Mouse (Mus musculus) MEL (cell line): ENCODE measurements at regions not wholly inside any gene's neighbourhood (a gene's known extent, or its start where the extent isn't known, plus 50 kb on each side); places are given as distances from the start of the nearest gene placed in this dataset.

Source experiments
- DNase-seq: peaks from one replicate; pipeline ENCODE4 v3.0.0; 2011; ENCODE audit warnings: low read depth, low spot score
- H3K27ac ChIP-seq: 2 replicates; pipeline ENCODE4 v1.5.1; 2012; ENCODE audit warnings: low read depth, mild to moderate bottlenecking, control low read depth, low read length, moderate library complexity; ENCODE audit not compliant: control insufficient read depth
- H3K27me3 ChIP-seq, 2 experiments: fragments of 150-350 bp in 1 of 2; sonication (generic) in 1 of 2; 2 replicates each; pipeline ENCODE4 v1.6.1; 2012; ENCODE audit warnings: low read length in 2 of 2, mild to moderate bottlenecking in 2 of 2, improper control_type of control experiment in 1 of 2, moderate library complexity in 1 of 2; ENCODE audit not compliant: insufficient read depth in 2 of 2, control insufficient read depth in 1 of 2
- H3K36me3 ChIP-seq, 2 experiments: 2 replicates each; pipeline ENCODE4 v1.6.1; 2012 to 2014; ENCODE audit warnings: low read length in 2 of 2, improper control_type of control experiment in 1 of 2, inconsistent platforms in 1 of 2, mild to moderate bottlenecking in 1 of 2; ENCODE audit not compliant: insufficient read depth in 2 of 2, control insufficient read depth in 1 of 2
- H3K4me1 ChIP-seq, 2 experiments: fragments of 150-350 bp in 1 of 2; sonication (generic) in 1 of 2; 2 replicates each; pipeline ENCODE4 v1.6.1; 2012; ENCODE audit warnings: low read length in 2 of 2, improper control_type of control experiment in 1 of 2, mild to moderate bottlenecking in 1 of 2; ENCODE audit not compliant: insufficient read depth in 2 of 2, control insufficient read depth in 1 of 2
- H3K4me3 ChIP-seq, 2 experiments: fragments of 150-350 bp in 1 of 2; sonication (generic) in 1 of 2; 2 replicates each; pipeline ENCODE4 v1.5.1; 2012; ENCODE audit warnings: low read depth in 2 of 2, low read length in 2 of 2, mild to moderate bottlenecking in 2 of 2, moderate library complexity in 2 of 2, control low read depth in 1 of 2, improper control_type of control experiment in 1 of 2; ENCODE audit not compliant: control insufficient read depth in 1 of 2, insufficient read depth in 1 of 2
- H3K79me2 ChIP-seq: 2 replicates; pipeline ENCODE4 v1.6.1; 2012; ENCODE audit warnings: mild to moderate bottlenecking, low read length, moderate library complexity; ENCODE audit not compliant: control insufficient read depth, poor library complexity, insufficient read depth
- H3K9ac ChIP-seq: 2 replicates; pipeline ENCODE4 v1.6.1; 2012; ENCODE audit warnings: low read depth, mild to moderate bottlenecking, control low read depth, low read length, moderate library complexity; ENCODE audit not compliant: control insufficient read depth, poor library complexity, severe bottlenecking
- H3K9me3 ChIP-seq: fragments of 150-350 bp; sonication (generic); replicated peaks from 2 replicates; pipeline ENCODE4 v1.6.1; 2012; ENCODE audit warnings: mild to moderate bottlenecking, low read length, improper control_type of control experiment, moderate library complexity; ENCODE audit not compliant: insufficient read depth
- CHD1 ChIP-seq: IDR thresholded peaks from 2 replicates; pipeline ENCODE4 v1.6.1; 2012; ENCODE audit warnings: low read depth, mild to moderate bottlenecking, inconsistent platforms, low read length, improper control_type of control experiment
- CHD2 ChIP-seq: IDR thresholded peaks from 2 replicates; pipeline ENCODE4 v1.6.1; 2011; ENCODE audit warnings: low read length, improper control_type of control experiment
- CTCF ChIP-seq, 3 experiments: IDR thresholded peaks in 2 of 3; conservative IDR thresholded peaks in 1 of 3; 2 replicates each; pipeline ENCODE4 v1.5.1; 2011 to 2012; ENCODE audit warnings: low read length in 3 of 3, low read depth in 2 of 3, mild to moderate bottlenecking in 2 of 3, improper control_type of control experiment in 1 of 3, inconsistent platforms in 1 of 3, mixed read lengths in 1 of 3, moderate library complexity in 1 of 3; ENCODE audit not compliant: control insufficient read depth in 1 of 3, insufficient read depth in 1 of 3, poor library complexity in 1 of 3, severe bottlenecking in 1 of 3
- EP300 ChIP-seq, 2 experiments: IDR thresholded peaks; 2 replicates each; pipeline ENCODE4 v1.6.1; 2011; ENCODE audit warnings: improper control_type of control experiment in 2 of 2, low read length in 2 of 2, low read depth in 1 of 2, mild to moderate bottlenecking in 1 of 2
- ETS1 ChIP-seq: IDR thresholded peaks from 2 replicates; pipeline ENCODE4 v1.6.1; 2012; ENCODE audit warnings: low read depth, mild to moderate bottlenecking, inconsistent platforms, low read length, improper control_type of control experiment, moderate library complexity
- GATA1 ChIP-seq: IDR thresholded peaks from 2 replicates; pipeline ENCODE4 v1.6.1; 2011; ENCODE audit warnings: low read depth, low read length, improper control_type of control experiment
- HCFC1 ChIP-seq: IDR thresholded peaks from 2 replicates; pipeline ENCODE4 v1.6.1; 2012; ENCODE audit warnings: low read depth, mild to moderate bottlenecking, inconsistent platforms, low read length, improper control_type of control experiment, moderate library complexity
- JUND ChIP-seq: IDR thresholded peaks from 2 replicates; pipeline ENCODE4 v1.6.1; 2011; ENCODE audit warnings: low read depth, mild to moderate bottlenecking, improper control_type of control experiment, low read length
- KAT2A ChIP-seq: conservative IDR thresholded peaks from 2 replicates; pipeline ENCODE4 v1.6.1; 2012; ENCODE audit warnings: low read depth, low read length, improper control_type of control experiment, inconsistent platforms
- MAFK ChIP-seq: IDR thresholded peaks from 2 replicates; pipeline ENCODE4 v1.6.1; 2011; ENCODE audit warnings: low read depth, mild to moderate bottlenecking, low read length, improper control_type of control experiment, borderline replicate concordance
- MEF2A ChIP-seq: IDR thresholded peaks from 2 replicates; pipeline ENCODE4 v1.6.1; 2014; ENCODE audit warnings: low read depth, mild to moderate bottlenecking, inconsistent platforms, low read length, improper control_type of control experiment; ENCODE audit not compliant: poor library complexity, insufficient replicate concordance, severe bottlenecking; ENCODE audit errors: extremely low read depth
- MXI1 ChIP-seq: IDR thresholded peaks from 2 replicates; pipeline ENCODE4 v1.6.1; 2011; ENCODE audit warnings: mild to moderate bottlenecking, low read depth, low read length, improper control_type of control experiment
- MYB ChIP-seq: IDR thresholded peaks from 2 replicates; pipeline ENCODE4 v1.6.1; 2011; ENCODE audit warnings: mild to moderate bottlenecking, low read depth, low read length, improper control_type of control experiment
- NELFE ChIP-seq: IDR thresholded peaks from 2 replicates; pipeline ENCODE4 v1.6.1; 2011; ENCODE audit warnings: low read depth, low read length, improper control_type of control experiment
- NRF1 ChIP-seq: IDR thresholded peaks from 2 replicates; pipeline ENCODE4 v1.6.1; 2014; ENCODE audit warnings: low read depth, mild to moderate bottlenecking, inconsistent platforms, low read length, improper control_type of control experiment, moderate library complexity; ENCODE audit not compliant: poor library complexity, insufficient read depth, severe bottlenecking
- POLR2A ChIP-seq, 2 experiments: IDR thresholded peaks; 2 replicates each; pipeline ENCODE4 v1.6.1; 2011 to 2012; ENCODE audit warnings: low read length in 2 of 2, mild to moderate bottlenecking in 2 of 2, control low read depth in 1 of 2, improper control_type of control experiment in 1 of 2, low read depth in 1 of 2, moderate library complexity in 1 of 2; ENCODE audit not compliant: control insufficient read depth in 1 of 2, insufficient read depth in 1 of 2, poor library complexity in 1 of 2
- RAD21 ChIP-seq: IDR thresholded peaks from 2 replicates; pipeline ENCODE4 v1.6.1; 2011; ENCODE audit warnings: mild to moderate bottlenecking, low read depth, low read length, improper control_type of control experiment
- SIN3A ChIP-seq: IDR thresholded peaks from 2 replicates; pipeline ENCODE4 v1.6.1; 2012; ENCODE audit warnings: low read length, improper control_type of control experiment, inconsistent platforms
- TAL1 ChIP-seq: IDR thresholded peaks from 2 replicates; pipeline ENCODE4 v1.6.1; 2012; ENCODE audit warnings: mild to moderate bottlenecking, inconsistent platforms, low read length, moderate library complexity, mixed read lengths
- TBP ChIP-seq: IDR thresholded peaks from 2 replicates; pipeline ENCODE4 v1.8.0; 2011; ENCODE audit warnings: low read depth, low read length, improper control_type of control experiment
- TCF12 ChIP-seq: IDR thresholded peaks from 2 replicates; pipeline ENCODE4 v1.6.1; 2014; ENCODE audit warnings: low read depth, mild to moderate bottlenecking, inconsistent platforms, low read length, improper control_type of control experiment, moderate library complexity
- UBTF ChIP-seq: IDR thresholded peaks from 2 replicates; pipeline ENCODE4 v1.6.1; 2012; ENCODE audit warnings: low read depth, mild to moderate bottlenecking, inconsistent platforms, low read length, improper control_type of control experiment, moderate library complexity, borderline replicate concordance; ENCODE audit not compliant: insufficient read depth
- USF1 ChIP-seq: IDR thresholded peaks from 2 replicates; pipeline ENCODE4 v1.6.1; 2014; ENCODE audit warnings: low read depth, mild to moderate bottlenecking, inconsistent platforms, low read length, improper control_type of control experiment, moderate library complexity
- USF2 ChIP-seq, 2 experiments: IDR thresholded peaks; 2 replicates each; pipeline ENCODE4 v1.6.1; 2011 to 2012; ENCODE audit warnings: improper control_type of control experiment in 2 of 2, low read length in 2 of 2, borderline replicate concordance in 1 of 2, inconsistent platforms in 1 of 2, low read depth in 1 of 2, mild to moderate bottlenecking in 1 of 2; ENCODE audit not compliant: insufficient read depth in 1 of 2
- ZC3H11A ChIP-seq: IDR thresholded peaks from 2 replicates; pipeline ENCODE4 v1.6.1; 2012; ENCODE audit warnings: low read depth, mild to moderate bottlenecking, inconsistent platforms, low read length, improper control_type of control experiment
- ZKSCAN1 ChIP-seq: IDR thresholded peaks from 2 replicates; pipeline ENCODE4 v1.6.1; 2012; ENCODE audit warnings: low read depth, mild to moderate bottlenecking, inconsistent platforms, low read length, improper control_type of control experiment, moderate library complexity

DNA sequence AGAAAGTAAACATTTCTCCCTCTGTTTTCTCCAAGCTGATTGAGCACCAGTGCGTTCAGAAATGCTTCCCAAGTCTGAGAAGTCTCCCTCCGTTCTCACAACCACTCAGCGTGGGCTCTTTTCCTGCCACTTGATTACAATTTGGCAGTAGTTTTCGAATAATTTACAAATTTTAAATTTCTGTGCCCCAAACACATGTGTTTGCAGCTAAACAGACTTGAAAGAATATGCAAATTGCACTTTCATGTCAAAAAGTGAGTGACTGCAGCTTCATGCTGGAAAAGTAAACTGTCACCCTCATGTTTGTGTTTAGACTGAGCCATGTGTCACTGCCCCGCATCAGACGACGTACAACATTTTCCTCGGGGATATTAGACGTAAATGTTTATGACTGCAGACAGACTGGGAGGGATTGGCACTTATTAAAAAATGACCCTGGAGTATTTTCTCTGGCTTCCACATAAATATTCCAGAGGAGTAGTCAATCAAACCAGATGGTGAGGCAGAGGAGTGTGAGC lies 70.6 kb upstream of the Six2 start:
- H3K27ac ChIP-seq: no peak overlapping the region
- no peaks in the 10 kb centered on the region for H3K79me2 ChIP-seq
- no peak for DNase-seq
- peaks cover 0 to 1% of the 10 kb centered on the region in 2 experiments; a peak in 1 of 4 replicates for H3K27me3 ChIP-seq
- H3K4me1 ChIP-seq: peaks cover 0 to 4% of the 10 kb centered on the region in 2 experiments; a peak in 1 of 4 replicates
- TF ChIP-seq RAD21 (no peak), TBP (no peak), USF1 (no peak), ZKSCAN1 (no peak), GATA1 (no peak), POLR2A (IDR thresholded peaks at IDR 0.05; ENCODE audit: control insufficient read depth in 1 of 2, insufficient read depth in 1 of 2, low read depth in 1 of 2, low read length in 2 of 2, poor library complexity in 1 of 2) (no peak), CHD2 (no peak), NRF1 (no peak), JUND (no peak), TCF12 (no peak)
- no peak overlapping the region for H3K4me3 ChIP-seq
- no peak overlapping the region for H3K9ac ChIP-seq
- no peaks in the 10 kb centered on the region; a peak in 1 of 4 replicates for H3K36me3 ChIP-seq
- H3K9me3 ChIP-seq: no peaks in the 10 kb centered on the region

GRCm38 (mm10) chr17:85757647-85758046 lies 69.6 kb upstream of the Six2 start:
- no peaks in the 10 kb centered on the region for H3K79me2 ChIP-seq
- TF ChIP-seq MEF2A (no peak), HCFC1 (no peak), MYB (no peak), EP300 (IDR thresholded peaks at IDR 0.05; ENCODE audit: low read depth in 1 of 2, low read length in 2 of 2) (no peak), NRF1 (no peak), RAD21 (no peak), UBTF (no peak), ZC3H11A (no peak), NELFE (no peak), TCF12 (no peak), TAL1 (no peak), MAFK (no peak), ZKSCAN1 (no peak), ETS1 (no peak), CHD1 (no peak), SIN3A (no peak), USF2 (IDR thresholded peaks at IDR 0.05; ENCODE audit: borderline replicate concordance in 1 of 2, insufficient read depth in 1 of 2, low read depth in 1 of 2, low read length in 2 of 2) (no peak), MXI1 (no peak), KAT2A (no peak), CTCF (IDR thresholded peaks at IDR 0.05 in 2 of 3, conservative IDR thresholded peaks at IDR 0.05 in 1 of 3; ENCODE audit: control insufficient read depth in 1 of 3, insufficient read depth in 1 of 3, low read depth in 2 of 3, low read length in 3 of 3, poor library complexity in 1 of 3, severe bottlenecking in 1 of 3) (no peak)
- TF ChIP-seq, all 39 proteins: peak for 0
- no peaks in the 10 kb centered on the region; a peak in 1 of 4 replicates for H3K36me3 ChIP-seq
- no peak overlapping the region for H3K9ac ChIP-seq
- H3K27ac ChIP-seq: no peak overlapping the region
- DNase-seq: peak; percentile 19
- H3K4me3 ChIP-seq: no peak overlapping the region
- H3K9me3 ChIP-seq: no peaks in the 10 kb centered on the region
- H3K27me3 ChIP-seq: peaks cover 0 to 1% of the 10 kb centered on the region in 2 experiments; a peak in 2 of 4 replicates
- H3K4me1 ChIP-seq: peaks cover 0 to 4% of the 10 kb centered on the region in 2 experiments; a peak in 1 of 4 replicates
